Mouse (Mus musculus) neutrophil, adult 83 days (primary cell): ENCODE results near the gene Eif4a1. TPM values are rescaled to one million over a fixed set of nuclear protein-coding genes. Genes with fewer than 3 reads are reported as not detected.

ENCODE experiments used
- total RNA-seq, 2 experiments: library from RNA; stranded (reverse); gene quantifications; one replicate each; pipeline ENCODE4 v1.2.4; 2023

Eif4a1 gene
- total RNA-seq, result 100 to 1,000 TPM; 554 to 653 TPM

DNA sequence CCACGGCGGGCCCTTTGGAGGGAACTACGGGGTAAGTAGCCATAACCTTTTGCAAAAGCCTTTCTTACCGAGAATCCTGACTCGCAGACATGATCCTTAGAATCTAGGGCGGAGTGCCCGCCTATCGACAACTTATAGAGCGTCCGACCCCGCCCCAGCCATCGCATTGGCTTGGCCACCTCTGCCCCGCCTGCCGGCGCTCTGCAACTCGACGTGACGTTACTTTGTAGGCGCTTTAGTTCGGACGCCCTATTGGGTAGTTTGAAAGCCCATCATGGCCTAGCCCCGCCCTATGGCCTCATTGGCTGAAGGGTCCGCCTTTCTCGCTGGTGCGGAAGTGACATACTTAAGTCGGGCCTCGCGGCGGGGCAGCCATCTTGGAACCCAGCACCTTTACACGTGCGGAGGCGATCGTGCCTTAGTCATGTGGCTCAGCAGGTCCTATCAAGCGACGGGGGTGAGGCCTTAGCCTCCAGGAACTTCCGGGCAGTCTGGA is at the start of gene Eif4a1:
Eif4a1 (minus strand) TSS at position 213 of the 496 bp plus-strand sequence.

DNA sequence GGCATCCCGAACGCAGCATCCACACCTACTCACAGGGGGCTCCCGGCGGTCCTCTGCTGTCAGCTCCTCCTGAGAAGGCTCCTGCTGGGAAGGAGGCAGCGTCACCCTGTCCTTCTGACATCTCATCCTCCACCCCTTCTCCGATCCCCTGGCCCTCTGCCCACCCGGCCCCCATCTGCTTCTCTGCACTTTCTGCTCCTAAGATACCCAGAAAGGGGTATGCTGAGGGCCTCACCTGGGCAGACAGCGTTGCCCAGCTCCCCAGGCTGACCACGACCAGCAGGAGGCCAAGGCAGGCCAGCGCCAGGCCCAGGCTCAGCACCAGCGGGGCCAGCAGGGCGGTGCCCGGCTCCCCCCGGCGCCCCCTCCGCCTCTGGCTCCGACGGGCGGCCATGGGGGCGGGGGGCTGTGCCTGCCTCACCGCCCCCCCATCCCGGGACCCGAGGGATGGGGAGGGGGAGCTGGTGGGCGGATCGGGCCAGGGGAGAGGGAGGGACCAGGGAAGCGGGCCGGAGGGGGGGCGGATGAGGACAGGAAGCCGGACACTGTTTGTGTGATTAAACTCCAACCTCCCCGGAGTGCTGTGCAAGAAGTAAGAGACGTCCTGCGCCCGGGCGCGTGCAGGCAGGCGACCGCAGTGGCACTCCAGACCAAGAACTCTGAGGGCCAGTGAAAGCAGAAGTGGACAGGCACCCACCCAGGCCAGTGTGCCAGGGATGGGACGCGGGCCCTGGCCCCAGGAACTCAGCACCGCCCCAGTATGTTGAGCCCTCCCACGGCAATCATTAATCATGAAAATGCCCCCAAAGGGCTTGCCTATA is 23.3 kb upstream of the Eif4a1 start, which contains the start of the genes Tnfsf12 and Tnfsfm13:
Tnfsf12 (minus strand) TSS at position 489 of the 821 bp plus-strand sequence.
Tnfsfm13 (minus strand) TSS at position 738 of the 821 bp plus-strand sequence.

DNA sequence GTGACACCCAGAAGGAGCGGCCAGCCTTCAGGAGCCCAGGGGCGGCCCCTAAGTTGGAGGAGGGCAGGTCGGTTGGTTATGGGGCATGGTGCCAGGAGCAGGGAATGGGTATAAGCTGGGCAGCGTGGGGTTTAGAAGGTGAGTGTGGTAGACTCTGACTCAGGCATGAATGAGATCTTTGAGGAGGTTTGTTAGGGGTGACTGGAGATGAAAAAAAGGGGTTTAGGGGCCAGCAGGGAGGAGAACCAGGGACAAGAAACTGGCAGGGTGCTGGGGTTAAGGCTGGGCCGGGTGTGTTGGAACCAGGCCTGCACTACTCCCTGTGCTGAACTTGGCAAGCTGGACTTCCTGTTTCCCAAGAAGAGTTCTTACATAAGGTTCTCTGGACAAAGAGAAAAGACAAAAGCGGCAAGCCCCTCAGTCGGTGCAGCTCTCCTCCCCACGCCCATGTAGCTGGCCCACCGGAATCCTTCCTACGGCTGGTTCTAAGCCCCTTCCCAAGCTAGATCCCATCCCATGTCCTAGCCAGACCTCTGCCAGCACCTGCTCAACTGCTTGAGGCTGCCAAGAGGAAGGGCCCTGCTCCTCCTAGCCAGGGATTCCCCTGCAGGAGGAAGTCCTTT is 13.4 kb upstream of the Eif4a1 start, which contains the start of gene Tnfsf13:
Tnfsf13 (minus strand) TSS at position 259 of the 623 bp plus-strand sequence.

DNA sequence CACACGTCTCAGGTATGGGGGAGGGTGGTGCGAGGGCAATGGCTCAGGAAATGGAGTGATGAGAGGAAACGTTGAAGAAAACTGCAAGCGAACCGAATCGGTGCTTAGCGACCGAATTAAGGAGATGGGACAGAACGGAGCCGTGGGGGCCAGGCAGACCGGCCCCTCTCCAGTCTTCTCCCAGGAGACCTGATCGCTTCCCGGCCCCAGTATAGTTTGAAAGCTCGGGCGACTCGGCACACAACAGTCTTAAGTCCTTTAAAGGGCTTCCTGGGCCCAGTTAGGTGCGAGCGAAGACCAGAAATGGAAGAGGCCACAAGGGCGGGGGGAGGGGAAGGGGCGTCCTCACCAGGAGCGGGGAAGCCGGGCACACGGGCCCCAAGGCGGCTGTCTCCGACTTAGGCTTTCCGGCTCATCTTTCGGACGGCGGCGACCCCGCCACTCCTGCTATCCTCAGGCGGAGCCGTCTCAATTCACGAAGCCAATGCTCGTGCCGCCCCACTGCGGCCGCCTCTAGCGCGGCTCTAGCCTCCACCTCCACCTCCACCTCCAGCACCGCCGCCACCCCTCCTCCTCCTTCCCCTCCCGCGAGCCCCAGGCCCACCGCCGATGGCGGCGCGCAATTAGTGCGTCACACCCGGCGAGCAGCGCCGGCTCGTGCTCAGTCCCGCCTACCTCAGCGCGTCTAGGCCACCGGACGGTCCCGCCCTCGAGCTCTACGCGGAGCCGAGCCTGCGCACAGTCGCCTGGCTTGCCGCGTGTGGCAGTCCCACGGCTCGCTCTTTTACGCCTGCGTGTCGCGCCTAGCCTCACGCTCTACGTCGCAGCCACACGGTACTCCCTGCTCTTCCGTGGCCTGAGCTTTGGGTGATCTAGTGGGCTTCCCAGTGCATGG is 9.3 kb upstream of the Eif4a1 start, which contains the start of gene Senp3:
Senp3 (minus strand) TSS at position 771 of the 895 bp plus-strand sequence.

DNA sequence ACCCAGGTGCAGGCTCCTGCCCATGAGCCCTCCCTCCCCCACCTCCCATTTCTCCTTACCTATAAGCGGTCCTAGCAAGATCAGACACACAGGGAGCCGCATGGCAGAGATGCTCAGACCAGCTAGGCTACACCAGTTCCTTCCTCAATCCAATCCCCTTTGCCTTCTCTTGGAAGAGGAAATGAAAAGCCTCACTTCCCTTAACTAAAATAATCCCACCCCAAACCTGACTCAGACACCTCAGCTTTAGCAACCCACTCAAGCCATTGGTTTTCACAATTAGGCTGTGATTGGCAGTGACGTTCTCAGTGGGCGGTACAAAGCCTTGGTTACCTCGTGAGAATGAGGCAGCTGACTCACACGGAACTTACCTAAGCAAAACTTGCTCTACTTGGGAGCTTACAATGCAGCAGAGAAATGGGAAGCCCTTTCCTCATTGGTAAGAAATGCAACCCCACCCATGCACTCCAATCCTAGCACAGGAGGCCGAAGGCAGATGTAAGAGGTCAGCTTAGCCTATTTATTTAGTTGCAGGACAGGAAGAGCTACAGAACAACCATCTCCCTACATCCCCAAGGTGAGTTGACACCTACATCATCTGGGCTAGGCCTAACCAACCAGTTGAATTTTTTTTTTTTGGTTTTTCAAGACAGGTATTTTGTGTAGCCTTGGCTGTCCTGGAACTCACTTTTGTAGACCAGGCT is 6.1 kb downstream of the Eif4a1 start, which contains the start of gene Cd68:
Cd68 (minus strand) TSS at position 193 of the 704 bp plus-strand sequence.

DNA sequence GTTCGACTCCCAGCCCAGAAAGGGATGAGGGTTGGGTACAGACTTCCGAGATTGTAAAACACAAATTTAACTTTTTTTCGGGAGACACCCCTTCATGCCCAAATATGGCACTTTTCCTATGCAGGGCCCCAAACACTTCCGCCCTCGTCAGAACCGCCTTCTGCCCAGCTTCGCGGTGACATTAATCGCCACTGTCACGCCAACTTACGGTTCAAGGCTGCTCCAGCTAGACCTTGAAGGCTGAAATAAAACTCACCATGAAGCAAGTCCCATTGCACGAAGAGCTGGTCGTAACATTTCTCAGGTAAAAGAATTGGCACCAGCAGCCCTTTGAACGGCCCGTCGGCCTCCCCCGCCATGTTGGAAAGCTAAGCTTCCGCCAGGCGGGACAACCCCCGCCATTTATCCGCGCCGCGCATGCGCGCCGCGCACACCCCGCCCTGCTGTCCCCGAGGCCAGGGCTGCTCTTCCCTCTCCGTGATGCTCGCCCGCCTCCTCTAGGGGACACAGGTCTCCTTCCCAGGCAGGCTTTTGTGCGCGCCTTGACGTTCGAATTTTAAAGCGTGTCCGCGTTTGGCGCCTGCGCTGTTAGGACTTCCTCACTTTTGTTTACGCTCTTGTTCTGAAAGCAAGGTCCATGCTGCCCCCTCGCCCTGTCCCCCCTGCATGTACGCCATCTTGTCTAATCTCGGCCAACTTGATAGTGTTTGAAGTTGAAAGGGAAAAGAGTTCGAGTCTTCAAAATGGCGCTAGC is 9.8 kb downstream of the Eif4a1 start, which contains the start of gene Mpdu1:
Mpdu1 (minus strand) TSS at position 430 of the 754 bp plus-strand sequence.

DNA sequence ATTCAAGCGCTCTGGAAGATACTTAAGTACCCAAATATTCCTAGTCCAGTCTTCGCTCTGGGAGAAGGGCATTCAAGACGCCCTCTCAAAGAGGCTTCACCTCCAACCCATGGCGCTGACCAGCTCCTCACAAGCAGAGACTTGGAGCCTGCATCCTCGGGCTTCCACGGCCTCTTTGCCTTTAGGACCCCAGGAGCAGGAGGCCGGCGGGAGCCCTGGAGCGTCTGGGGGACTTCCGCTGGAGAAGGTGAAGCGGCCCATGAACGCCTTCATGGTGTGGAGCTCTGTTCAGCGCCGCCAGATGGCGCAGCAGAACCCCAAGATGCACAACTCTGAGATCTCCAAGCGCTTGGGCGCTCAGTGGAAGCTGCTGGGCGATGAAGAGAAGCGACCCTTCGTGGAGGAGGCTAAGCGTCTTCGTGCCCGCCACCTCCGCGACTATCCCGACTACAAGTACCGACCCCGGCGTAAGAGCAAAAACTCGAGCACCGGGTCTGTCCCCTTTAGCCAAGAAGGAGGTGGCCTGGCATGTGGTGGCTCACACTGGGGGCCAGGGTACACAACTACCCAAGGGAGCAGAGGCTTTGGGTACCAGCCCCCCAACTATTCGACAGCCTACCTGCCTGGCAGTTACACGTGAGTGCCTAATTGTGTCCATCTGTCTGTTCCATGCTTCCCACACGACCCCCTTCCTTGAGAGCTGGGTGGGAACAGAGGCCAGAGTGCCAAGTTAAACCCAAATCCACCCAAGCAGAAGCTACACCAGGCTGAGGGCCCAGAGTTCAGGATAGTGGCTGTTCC is 16.8 kb downstream of the Eif4a1 start, which contains the start of gene Sox15:
Sox15 (plus strand) TSS at position 51 of the 801 bp plus-strand sequence.

DNA sequence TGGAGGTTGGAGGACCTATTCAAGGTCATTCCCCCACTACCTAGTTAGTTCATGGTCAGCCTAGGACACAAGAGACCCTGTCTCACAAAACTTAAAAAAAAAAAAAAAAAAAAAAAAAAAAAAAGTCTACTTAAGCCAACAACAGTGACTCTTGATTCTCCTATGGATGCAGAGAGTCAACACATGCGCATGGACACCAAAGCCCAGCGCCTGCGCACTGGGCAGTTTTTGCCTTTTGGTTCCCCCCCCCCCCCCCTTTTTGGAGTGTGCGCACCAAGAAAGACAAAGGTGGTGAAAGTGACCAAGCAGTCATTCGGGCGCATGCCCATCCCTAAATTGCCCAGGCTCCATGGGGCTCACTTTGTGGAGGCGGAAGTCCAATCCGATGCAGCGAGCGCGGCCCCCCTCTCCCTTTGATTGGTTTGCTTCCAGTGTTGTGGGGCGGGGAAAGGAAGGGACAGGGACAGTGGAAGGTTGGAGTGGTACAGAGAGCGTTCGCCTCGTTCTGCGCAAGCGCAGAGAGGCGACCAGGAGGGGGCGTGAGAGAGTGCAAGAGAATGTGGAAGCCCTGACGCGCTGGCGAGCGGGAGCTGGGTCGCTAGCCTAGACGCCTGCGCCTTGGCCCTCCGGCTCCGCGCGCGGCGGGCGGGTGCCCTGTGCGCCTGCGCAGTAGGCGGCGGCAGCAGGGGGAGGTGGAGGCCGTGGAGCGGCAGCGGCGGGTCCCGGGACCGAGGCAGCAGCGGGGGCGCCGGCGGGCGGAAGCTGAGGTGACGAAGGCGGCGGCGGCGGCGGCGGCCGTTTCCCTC is 39.7 kb downstream of the Eif4a1 start, which contains the start of gene Fxr2:
Fxr2 (plus strand) TSS at position 707 of the 806 bp plus-strand sequence.

DNA sequence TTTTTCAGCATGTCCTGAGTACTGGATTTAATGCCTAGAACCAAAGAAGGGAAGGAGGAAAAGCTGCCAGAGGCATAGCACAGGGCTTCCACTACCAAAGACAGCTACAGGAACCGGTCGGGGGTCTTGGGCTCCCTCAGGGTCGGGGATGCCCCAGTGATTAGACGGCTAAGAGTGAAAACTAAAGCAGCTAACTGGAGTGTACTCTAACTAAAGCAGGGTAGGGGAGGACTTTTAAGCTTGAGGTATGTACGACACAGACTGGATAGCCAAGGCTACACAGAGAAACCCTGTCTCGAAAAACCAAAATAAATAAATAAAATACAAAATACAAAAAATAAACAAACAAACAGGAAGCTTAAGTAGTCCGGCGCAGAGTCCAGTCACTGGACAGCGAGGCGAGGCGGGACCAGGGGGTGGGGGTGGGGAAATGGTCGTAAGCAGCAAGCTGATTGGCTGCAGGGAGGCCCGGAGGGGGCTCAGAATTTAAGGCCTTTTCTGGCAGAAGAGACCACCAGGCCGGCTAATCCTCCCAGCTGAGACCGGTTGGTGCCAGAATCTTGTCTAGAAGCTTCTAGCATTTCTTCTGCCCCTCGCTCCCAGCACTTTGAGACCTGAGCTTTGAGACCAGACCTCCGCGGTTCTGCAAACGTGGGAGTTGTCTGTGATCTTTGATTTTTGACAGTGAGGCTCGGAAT is 50.5 kb downstream of the Eif4a1 start, which contains the start of gene Sat2:
Sat2 (plus strand) TSS at position 454 of the 698 bp plus-strand sequence.

DNA sequence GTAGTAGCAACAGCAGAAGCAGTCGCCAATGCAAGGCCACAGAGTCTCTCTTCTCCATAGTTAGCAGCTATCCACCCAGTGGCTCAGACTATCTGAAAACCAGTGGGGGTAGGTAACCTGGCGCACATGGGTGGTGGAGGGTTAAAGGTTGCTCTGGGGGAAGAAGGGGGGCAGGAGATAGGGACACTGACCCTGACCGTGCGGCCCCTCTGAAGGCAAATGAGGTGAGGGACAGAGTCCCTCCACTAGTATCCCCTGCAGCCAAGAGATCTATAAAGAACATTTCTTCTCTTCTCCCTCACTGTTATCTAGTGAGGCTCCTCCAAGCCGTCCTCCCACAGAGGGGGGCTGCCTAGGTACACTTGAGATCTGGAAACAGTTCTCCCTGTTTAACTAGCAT is 54.4 kb downstream of the Eif4a1 start, which contains the start of gene Shbg:
Shbg (minus strand) TSS at position 101 of the 400 bp plus-strand sequence.

Other genes with a start within 250 kb of the Eif4a1 start
- 1 to 10 TPM; 9.6 to 9.8 TPM for gene Dnah2, start 123.3 kb downstream of the Eif4a1 start, total RNA-seq
- gene Efnb3, start 112.2 kb downstream of the Eif4a1 start, total RNA-seq, result under 1 TPM; 0.18 to 0.20 TPM
- 1 to 10 TPM; 9.0 to 9.8 TPM for gene Wrap53, start 92.2 kb downstream of the Eif4a1 start, total RNA-seq
- gene Trp53, start 92.1 kb downstream of the Eif4a1 start, total RNA-seq, result 10 to 100 TPM; 59.1 to 59.7 TPM
- 1 to 10 TPM; 5.4 to 6.9 TPM for gene Atp1b2, start 66.5 kb downstream of the Eif4a1 start, total RNA-seq
- gene Shbg, start 54.5 kb downstream of the Eif4a1 start, total RNA-seq, result not detected
- not detected for gene Sat2, start 50.4 kb downstream of the Eif4a1 start, total RNA-seq
- 10 to 100 TPM; 42.3 to 53.2 TPM for gene Fxr2, start 39.4 kb downstream of the Eif4a1 start, total RNA-seq
- under 1 TPM in 1 of 2 experiments, not detected in 1; 0.55 TPM for gene Sox15, start 17.1 kb downstream of the Eif4a1 start, total RNA-seq
- gene Mpdu1, start 9.8 kb downstream of the Eif4a1 start, total RNA-seq, result 10 to 100 TPM; 51.6 to 54.9 TPM
- 100 to 1,000 TPM; 138 to 157 TPM for gene Cd68, start 6.3 kb downstream of the Eif4a1 start, total RNA-seq
- 10 to 100 TPM; 64.7 to 65.2 TPM for gene Senp3, start 9.7 kb upstream of the Eif4a1 start, total RNA-seq
- gene Tnfsf13, start 13.4 kb upstream of the Eif4a1 start, total RNA-seq, result 10 to 100 TPM; 15.8 to 16.0 TPM
- 1 to 10 TPM; 7.9 to 8.7 TPM for gene Tnfsf12, start 23.4 kb upstream of the Eif4a1 start, total RNA-seq
- gene Tnfsfm13, start 23.7 kb upstream of the Eif4a1 start, total RNA-seq, result 1 to 10 TPM; 4.7 to 5.5 TPM
- gene Polr2a, start 86.2 kb upstream of the Eif4a1 start, total RNA-seq, result 10 to 100 TPM; 82.6 to 86.1 TPM
- not detected for gene Slc35g3, start 89.5 kb upstream of the Eif4a1 start, total RNA-seq
- gene Zbtb4, start 93.5 kb upstream of the Eif4a1 start, total RNA-seq, result 1 to 10 TPM; 2.4 to 3.3 TPM
- gene Chrnb1, start 123.5 kb upstream of the Eif4a1 start, total RNA-seq, result 1 to 10 TPM in 1 of 2 experiments, under 1 TPM in 1; 0.79 to 1.9 TPM
- gene Fgf11, start 129.4 kb upstream of the Eif4a1 start, total RNA-seq, result under 1 TPM in 1 of 2 experiments, not detected in 1; 0.18 TPM
- gene Tmem102, start 133.2 kb upstream of the Eif4a1 start, total RNA-seq, result not detected
- not detected for gene Gm39566, start 142.9 kb upstream of the Eif4a1 start, total RNA-seq
- gene Spem2, start 146.0 kb upstream of the Eif4a1 start, total RNA-seq, result not detected
- not detected for gene Spem1, start 149.8 kb upstream of the Eif4a1 start, total RNA-seq
- gene Nlgn2, start 165.4 kb upstream of the Eif4a1 start, total RNA-seq, result 1 to 10 TPM; 1.3 to 2.1 TPM
- gene Tmem256, start 166.1 kb upstream of the Eif4a1 start, total RNA-seq, result 100 to 1,000 TPM in 1 of 2 experiments, 10 to 100 TPM in 1; 99.2 to 106 TPM
- gene Plscr3, start 174.0 kb upstream of the Eif4a1 start, total RNA-seq, result 10 to 100 TPM; 35.0 to 35.9 TPM
- gene Tnk1, start 186.3 kb upstream of the Eif4a1 start, total RNA-seq, result not detected
- gene Tmem95, start 205.6 kb upstream of the Eif4a1 start, total RNA-seq, result 1 to 10 TPM in 1 of 2 experiments, under 1 TPM in 1; 0.88 to 1.2 TPM
- gene Kctd11, start 209.0 kb upstream of the Eif4a1 start, total RNA-seq, result 1 to 10 TPM; 8.6 to 9.0 TPM
- gene Acap1, start 223.1 kb upstream of the Eif4a1 start, total RNA-seq, result 100 to 1,000 TPM; 260 to 263 TPM
- gene 2810408A11Rik, start 228.6 kb upstream of the Eif4a1 start, total RNA-seq, result 1 to 10 TPM; 3.0 to 3.2 TPM
- gene Neurl4, start 228.6 kb upstream of the Eif4a1 start, total RNA-seq, result 10 to 100 TPM; 20.9 to 27.6 TPM
- gene Gps2, start 241.5 kb upstream of the Eif4a1 start, total RNA-seq, result 10 to 100 TPM; 69.0 to 84.5 TPM
- gene Eif5a, start 249.5 kb upstream of the Eif4a1 start, total RNA-seq, result 100 to 1,000 TPM; 482 to 501 TPM